Mouse (Mus musculus) liver, postnatal 0 days (tissue): ENCODE measurements around the gene Gna12.

Experiments used
- CTCF ChIP-seq: sonication (generic); IDR thresholded peaks from 2 replicates; pipeline ENCODE4 v1.5.1; 2016; ENCODE audit warnings: antibody characterized with exemption, low read depth
- EP300 ChIP-seq: IDR thresholded peaks from 2 replicates; pipeline ENCODE4 v1.6.1; 2016; ENCODE audit warnings: antibody characterized with exemption, low read depth, mild to moderate bottlenecking

- no peak for TF ChIP-seq CTCF
- TF ChIP-seq EP300 = no peak
These were observed 24.5 kb upstream of the Gna12 start for GRCm38 (mm10) chr5:140854700-140855099.
